Mouse (Mus musculus) E14TG2a.4 (cell line): Measurements from ENCODE around the gene Scn10a.

Experiments
- H3K27me3 ChIP-seq: 2 replicates; pipeline ENCODE4 v1.6.1; 2014; ENCODE audit warnings: low read length, control low read depth; ENCODE audit not compliant: insufficient read depth
- H3K36me3 ChIP-seq: 2 replicates; pipeline ENCODE4 v1.6.1; 2014; ENCODE audit warnings: low read length, control low read depth; ENCODE audit not compliant: insufficient read depth
- H3K4me1 ChIP-seq: replicated peaks from 2 replicates; pipeline ENCODE4 v1.6.1; 2014; ENCODE audit warnings: low read depth, low read length, control low read depth
- H3K4me3 ChIP-seq: replicated peaks from 2 replicates; pipeline ENCODE4 v1.5.1; 2014; ENCODE audit warnings: mild to moderate bottlenecking, low read length
- H3K9me3 ChIP-seq: 2 replicates; pipeline ENCODE4 v1.6.1; 2014; ENCODE audit warnings: low read length, control low read depth
- CTCF ChIP-seq: conservative IDR thresholded peaks from 2 replicates; pipeline ENCODE4 v1.5.1; 2014; ENCODE audit warnings: low read length
- NANOG ChIP-seq: IDR thresholded peaks from 2 replicates; pipeline ENCODE4 v1.6.1; 2014; ENCODE audit warnings: borderline replicate concordance, low read length, mixed read lengths
- POU5F1 ChIP-seq: IDR thresholded peaks from 2 replicates; pipeline ENCODE4 v1.6.1; 2014; ENCODE audit warnings: low read length, borderline replicate concordance

Scn10a gene

GRCm38 (mm10) chr9:119728412-119729097 is 9.4 kb upstream of the Scn10a start:
- peaks cover 10% of the 10 kb centered on the region for H3K4me1 ChIP-seq
- H3K27me3 ChIP-seq: peaks cover 3% of the 10 kb centered on the region; the same call in 1 of the 2 replicates
- no peaks in the 10 kb centered on the region for H3K36me3 ChIP-seq
- H3K9me3 ChIP-seq: no peaks in the 10 kb centered on the region
- TF ChIP-seq POU5F1 (no peak), CTCF (no peak)
- no peak overlapping the region for H3K4me3 ChIP-seq

GRCm38 (mm10) chr9:119726990-119727389 is 7.9 kb upstream of the Scn10a start:
- H3K27me3 ChIP-seq: peaks cover 6% of the 10 kb centered on the region; the same call in 1 of the 2 replicates
- H3K4me3 ChIP-seq: no peak overlapping the region
- peaks cover 10% of the 10 kb centered on the region for H3K4me1 ChIP-seq
- H3K9me3 ChIP-seq: no peaks in the 10 kb centered on the region
- no peaks in the 10 kb centered on the region for H3K36me3 ChIP-seq
- TF ChIP-seq CTCF (no peak), NANOG (no peak), POU5F1 (no peak)

DNA sequence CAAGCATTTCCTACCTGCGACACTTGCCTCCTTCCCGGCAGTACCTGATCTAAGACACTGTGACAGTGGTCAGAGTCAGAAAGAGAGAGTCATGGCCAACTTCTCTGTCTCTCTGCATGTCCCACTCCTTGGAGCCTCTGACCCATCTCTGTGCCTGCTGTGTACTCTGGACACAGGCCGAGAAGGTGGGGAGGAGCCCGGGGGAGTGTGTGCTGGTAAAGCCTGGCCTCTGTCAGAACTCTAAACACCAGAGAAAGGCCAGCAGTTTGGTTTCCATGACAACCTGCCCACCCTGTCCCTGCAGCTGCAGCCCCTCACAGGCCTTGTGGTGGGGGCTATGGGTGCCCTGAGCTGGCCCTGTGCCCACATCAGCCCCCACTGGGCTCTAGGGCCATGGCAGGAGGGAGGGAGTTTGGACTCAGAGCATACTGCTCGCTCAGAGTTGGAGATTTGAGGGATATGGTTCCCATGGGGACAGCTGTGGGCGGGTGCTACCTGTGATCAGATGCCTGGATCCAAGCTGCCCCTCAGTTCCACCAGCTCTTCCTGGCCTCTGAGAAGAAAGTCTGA is 6.3 kb upstream of the Scn10a start:
- TF ChIP-seq POU5F1 (no peak), NANOG (no peak), CTCF (no peak)
- peaks cover 8% of the 10 kb centered on the region; the same call in 1 of the 2 replicates for H3K27me3 ChIP-seq
- no peaks in the 10 kb centered on the region for H3K9me3 ChIP-seq
- H3K36me3 ChIP-seq: no peaks in the 10 kb centered on the region
- no peak overlapping the region for H3K4me3 ChIP-seq
- no peaks in the 10 kb centered on the region for H3K4me1 ChIP-seq

GRCm38 (mm10) chr9:119706700-119707099 is 12.4 kb downstream of the Scn10a start:
- Histone ChIP-seq H3K9me3 (no peaks in the 10 kb centered on the region), H3K4me1 (no peaks in the 10 kb centered on the region), H3K27me3 (0 out of 2 replicates have a peak, but pooled peaks cover 5% of the 10 kb centered on the region), H3K36me3 (no peaks in the 10 kb centered on the region), H3K4me3 (no peak overlapping the region)
- TF ChIP-seq NANOG (no peak), CTCF (no peak), POU5F1 (no peak)

DNA sequence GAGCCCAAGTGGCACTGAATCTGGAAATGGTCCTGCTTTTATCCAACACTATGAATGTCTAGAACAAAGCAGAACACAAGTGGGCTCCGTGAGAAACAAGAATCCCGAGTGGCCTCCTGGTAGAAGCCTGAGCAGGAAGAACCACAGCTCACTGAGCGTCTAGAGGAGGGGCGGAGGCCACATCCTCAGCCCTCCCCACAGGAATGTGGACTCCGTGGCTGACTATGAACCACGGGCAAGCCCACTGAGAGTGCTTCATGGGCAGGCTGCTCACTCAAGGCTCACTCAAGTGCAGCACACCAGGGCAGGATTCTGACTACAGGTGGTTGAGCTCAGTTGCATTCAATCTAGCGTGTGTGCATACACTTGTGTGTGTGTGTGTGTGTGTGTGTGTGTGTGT is 27.6 kb downstream of the Scn10a start:
- no peak for TF ChIP-seq POU5F1
- no peak for TF ChIP-seq NANOG
- TF ChIP-seq CTCF: no peak

DNA sequence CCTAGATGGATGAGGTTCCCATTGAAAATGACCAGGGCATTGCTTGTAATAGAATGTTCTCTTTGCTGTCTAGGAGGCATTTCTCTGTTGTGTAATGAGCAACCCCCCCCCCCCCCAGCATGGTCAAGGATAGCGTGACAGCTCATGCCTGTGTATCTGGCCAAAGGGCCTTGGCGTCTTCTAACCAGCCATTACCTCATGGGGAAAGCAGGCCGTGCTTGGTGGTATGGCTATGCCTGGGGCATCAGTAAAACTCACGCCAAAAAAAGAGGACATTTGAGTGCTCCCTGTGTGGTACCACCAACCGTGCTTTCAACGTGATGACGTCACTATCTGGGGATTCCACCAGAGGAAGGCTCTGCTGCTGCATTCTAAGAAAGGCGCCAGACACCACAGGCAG is 28.1 kb downstream of the Scn10a start:
- TF ChIP-seq POU5F1 (no peak), NANOG (no peak), CTCF (no peak)
- Histone ChIP-seq H3K36me3 (no peaks in the 10 kb centered on the region), H3K9me3 (no peaks in the 10 kb centered on the region; the same call in 1 of the 2 replicates), H3K4me3 (no peak overlapping the region), H3K4me1 (peaks cover 9% of the 10 kb centered on the region; the same call in 1 of the 2 replicates), H3K27me3 (peaks cover 16% of the 10 kb centered on the region; the same call in 1 of the 2 replicates)

More for the DNA sequence above, 27.6 kb downstream of the Scn10a start:
- H3K36me3 ChIP-seq: no peaks in the 10 kb centered on the region
- peaks cover 9% of the 10 kb centered on the region; the same call in 1 of the 2 replicates for H3K4me1 ChIP-seq
- 0 out of 2 replicates have a peak, but pooled peaks cover 2% of the 10 kb centered on the region for H3K9me3 ChIP-seq
- peaks cover 16% of the 10 kb centered on the region; the same call in 1 of the 2 replicates for H3K27me3 ChIP-seq
- no peak overlapping the region for H3K4me3 ChIP-seq

DNA sequence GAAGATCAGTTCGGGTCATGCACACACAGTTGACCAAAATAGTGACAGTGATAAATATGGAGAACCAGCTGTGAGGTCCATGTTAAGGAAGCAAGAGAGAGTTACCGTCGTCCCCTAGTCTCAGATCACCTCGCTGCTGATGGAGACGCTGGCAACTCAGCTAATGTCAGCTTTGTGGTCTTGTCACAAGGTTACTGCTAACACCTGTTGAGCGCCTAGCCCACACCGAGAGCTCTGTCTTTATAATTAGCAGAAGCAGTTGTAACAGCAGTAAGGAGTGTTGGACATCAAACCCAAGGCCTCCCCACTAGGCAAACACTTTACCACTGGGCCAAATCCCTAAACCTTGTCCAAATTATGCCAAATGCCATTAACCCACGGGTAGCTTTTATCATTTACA is 31.2 kb downstream of the Scn10a start:
- H3K27me3 ChIP-seq: no peaks in the 10 kb centered on the region
- H3K4me1 ChIP-seq: peaks cover 9% of the 10 kb centered on the region
- no peak overlapping the region for H3K4me3 ChIP-seq
- no peaks in the 10 kb centered on the region for H3K36me3 ChIP-seq
- no peaks in the 10 kb centered on the region; the same call in 1 of the 2 replicates for H3K9me3 ChIP-seq
- TF ChIP-seq NANOG: no peak
- TF ChIP-seq POU5F1: no peak
- no peak for TF ChIP-seq CTCF

GRCm38 (mm10) chr9:119686187-119686586 is 32.9 kb downstream of the Scn10a start:
- H3K27me3 ChIP-seq: no peaks in the 10 kb centered on the region
- peaks cover 23% of the 10 kb centered on the region for H3K4me1 ChIP-seq
- no peaks in the 10 kb centered on the region for H3K36me3 ChIP-seq
- TF ChIP-seq POU5F1 (no peak), CTCF (peak; percentile 92)
- no peak overlapping the region for H3K4me3 ChIP-seq
- no peaks in the 10 kb centered on the region; the same call in 1 of the 2 replicates for H3K9me3 ChIP-seq
